Mouse (Mus musculus): Measurements from ENCODE around the gene Gstp3.
"Not testable (repeated sequence)": the region's sequence is repeated elsewhere in the genome, so short reads cannot be mapped to it uniquely, and the experiment has no call there.

Gene Gstp3

GRCm38 (mm10) chr19:4080511-4081009 lies 21.2 kb upstream of the Gstp3 start:
- ChIA-PET POLR2A (interaction anchor here in 2 of 4 experiments (0.6 to 6.7 kb wide), 4 partner anchors 12 to 223 kb away, joined by 3 to 45 read pairs (median 4); partner anchors contain the start of gene Cdk2ap2 (in 1 of the 2)), CTCF (interaction anchor here in 1 of 4 experiments (0.8 kb wide), 1 partner anchor 29 kb away, joined by 3 read pairs; no protein-coding TSS in a partner anchor)

DNA sequence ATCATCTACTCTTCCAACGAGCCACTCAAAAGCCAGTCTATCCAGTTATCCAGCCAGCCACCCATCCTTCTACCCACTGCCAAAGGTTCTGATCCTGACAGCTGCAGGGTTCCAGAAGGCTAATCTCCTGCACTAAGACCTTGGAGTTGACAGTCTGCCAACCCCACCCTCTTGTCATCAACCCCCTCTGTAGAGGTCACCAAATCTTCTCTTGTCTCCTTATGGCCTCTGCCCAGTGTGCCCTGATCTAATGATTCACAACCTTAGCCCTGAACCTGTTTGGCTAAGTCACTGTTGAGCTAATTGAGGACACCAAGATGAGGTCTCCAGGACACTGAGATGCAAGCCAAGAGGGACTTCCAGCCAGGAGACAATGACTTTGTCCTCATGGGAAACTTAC lies 20.2 kb upstream of the Gstp3 start:
- CTCF ChIA-PET = interaction anchor here in 1 of 4 experiments (0.6 kb wide), 1 partner anchor 107 kb away, joined by 3 read pairs; the partner anchor contains the start of gene Aldh3b2
- POLR2A ChIA-PET = interaction anchor here in 2 of 4 experiments (1.0 to 1.5 kb wide), 3 partner anchors 14 to 28 kb away, joined by 3 read pairs; partner anchors contain the start of gene Cdk2ap2 (in 1 of the 2)

- CTCF ChIA-PET = no interaction called here
These were observed 16.2 kb upstream of the Gstp3 start for GRCm38 (mm10) chr19:4075531-4075930.

GRCm38 (mm10) chr19:4072706-4073424 lies 13.5 kb upstream of the Gstp3 start:
- POLR2A ChIA-PET = interaction anchor here in 3 of 4 experiments (0.8 to 1.8 kb wide), 4 partner anchors 15 to 156 kb away, joined by 3 to 7 read pairs (median 3); partner anchors contain the start of genes Gm49405 (in 1 of the 3) and Nudt8 (in 1 of the 3)
- CTCF ChIA-PET = interaction anchor here in 1 of 4 experiments (0.7 kb wide), 1 partner anchor 22 kb away, joined by 4 read pairs; no protein-coding TSS in a partner anchor

More at GRCm38 (mm10) chr19:4075531-4075930, 16.2 kb upstream of the Gstp3 start:
- POLR2A ChIA-PET = no interaction called here

GRCm38 (mm10) chr19:4071406-4071805 lies 12.0 kb upstream of the Gstp3 start:
- CTCF ChIA-PET = no interaction called here
- POLR2A ChIA-PET = interaction anchor here in 1 of 4 experiments (1.1 kb wide), 1 partner anchor 25 kb away, joined by 4 read pairs; the partner anchor contains the start of gene Cdk2ap2

- CTCF ChIA-PET = no interaction called here
- POLR2A ChIA-PET = interaction anchor here in 2 of 4 experiments (0.7 to 1.2 kb wide), 4 partner anchors 10 to 58 kb away, joined by 3 to 4 read pairs (median 4); partner anchors contain the start of genes Cdk2ap2 (in 1 of the 2) and Ndufv1 (in 1 of the 2)
These were observed 11.4 kb upstream of the Gstp3 start for GRCm38 (mm10) chr19:4070756-4071155.

DNA sequence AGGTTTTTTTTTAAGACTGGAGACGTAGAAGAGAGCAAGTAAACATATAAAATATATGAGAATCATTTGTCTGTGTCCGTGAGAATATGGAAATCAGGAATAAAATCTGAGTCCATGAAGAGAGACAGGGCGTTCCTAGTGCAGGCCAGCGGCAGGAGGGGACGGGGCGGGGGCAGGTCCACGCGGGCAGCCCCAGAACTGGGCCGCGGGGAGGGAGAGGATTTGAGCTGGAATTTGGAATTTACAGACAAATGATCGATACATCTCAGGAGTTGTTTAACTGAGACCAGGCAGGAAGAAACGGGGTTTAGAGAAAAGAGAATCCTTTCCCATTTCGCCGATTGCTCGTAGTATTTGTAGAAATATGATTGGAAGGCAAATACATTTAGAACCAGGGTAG lies 10.9 kb upstream of the Gstp3 start:
- POLR2A ChIA-PET = interaction anchor here in 2 of 4 experiments (0.7 to 1.2 kb wide), 4 partner anchors 10 to 57 kb away, joined by 3 to 4 read pairs (median 4); partner anchors contain the start of genes Cdk2ap2 (in 1 of the 2) and Ndufv1 (in 1 of the 2)
- CTCF ChIA-PET = no interaction called here

DNA sequence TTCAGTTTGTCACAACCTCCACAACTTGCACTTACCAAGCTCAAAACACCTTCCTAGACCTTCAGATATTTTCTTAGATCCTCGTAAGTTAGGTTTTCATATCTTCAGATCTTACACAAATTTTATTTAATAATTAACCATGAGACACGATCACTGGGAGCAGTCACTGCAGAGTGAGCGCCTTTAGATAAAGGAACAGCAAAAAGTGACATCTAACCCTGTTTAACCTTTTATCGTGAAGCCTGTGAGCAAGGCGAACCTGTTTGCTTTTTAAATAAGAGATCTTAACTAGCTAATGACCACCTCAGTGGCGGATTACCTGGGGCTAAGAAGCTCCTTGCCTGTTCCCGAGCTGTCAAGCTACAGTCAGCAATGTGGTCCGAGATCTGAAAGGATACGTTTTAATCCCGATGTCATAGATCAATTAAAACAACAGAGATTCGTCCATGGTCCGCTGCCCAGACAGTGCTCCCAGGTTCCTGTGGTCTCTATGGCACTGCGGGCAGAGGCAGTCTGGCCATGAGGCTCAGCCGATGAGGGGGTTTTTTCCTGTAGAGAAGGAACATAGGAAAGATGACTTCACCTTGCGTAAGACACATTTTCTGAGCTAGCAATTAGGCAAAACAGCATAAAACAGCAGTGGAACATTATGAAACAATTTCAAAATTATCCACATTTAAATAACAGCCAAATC lies 9.5 kb upstream of the Gstp3 start:
- ChIA-PET POLR2A (interaction anchor here in 2 of 4 experiments (0.9 to 2.7 kb wide), 9 partner anchors 9 to 133 kb away, joined by 3 to 13 read pairs (median 5); partner anchors contain the start of genes Cabp2 (in 1 of the 2), Cdk2ap2 (in 1 of the 2), Gstp3 (in 1 of the 2) and Rad9a (in 1 of the 2)), CTCF (interaction anchor here in 2 of 4 experiments (0.9 to 2.2 kb wide), 3 partner anchors 12 to 17 kb away, joined by 3 to 6 read pairs (median 5); no protein-coding TSS in a partner anchor)

GRCm38 (mm10) chr19:4068242-4068641 lies 8.9 kb upstream of the Gstp3 start:
- ChIA-PET CTCF (interaction anchor here in 2 of 4 experiments (0.9 to 2.2 kb wide), 4 partner anchors 10 to 16 kb away, joined by 3 to 6 read pairs (median 4); no protein-coding TSS in a partner anchor), POLR2A (interaction anchor here in 3 of 4 experiments (0.9 to 2.7 kb wide), 13 partner anchors 9 to 162 kb away, joined by 3 to 13 read pairs (median 4); partner anchors contain the start of genes Cabp2 (in 1 of the 3), Cdk2ap2 (in 1 of the 3), Gstp3 (in 1 of the 3) and Rad9a (in 1 of the 3))

DNA sequence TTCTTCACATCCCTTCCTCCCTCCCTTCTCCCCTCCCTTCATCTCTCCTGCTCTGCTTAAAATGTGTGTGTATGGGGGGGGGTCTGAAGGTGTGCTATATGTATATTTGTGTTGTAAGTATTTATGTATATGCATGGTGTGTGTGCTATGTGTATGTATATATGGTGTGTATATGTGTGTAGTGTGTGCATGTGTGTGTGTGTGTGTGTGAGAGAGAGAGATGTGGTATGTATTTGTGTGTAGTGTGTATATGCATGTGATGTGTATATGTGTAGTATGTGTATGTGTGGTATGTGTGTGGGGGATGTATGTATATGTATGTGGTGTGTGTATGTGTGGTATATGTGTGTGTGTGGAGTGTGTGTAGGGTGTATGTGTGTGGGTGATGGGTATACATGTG lies 7.5 kb upstream of the Gstp3 start:
- POLR2A ChIA-PET = interaction anchor here in 2 of 4 experiments (1.5 to 2.7 kb wide), 3 partner anchors 10 to 24 kb away, joined by 4 to 13 read pairs (median 8); no protein-coding TSS in a partner anchor
- CTCF ChIA-PET = interaction anchor here in 1 of 4 experiments (1.2 kb wide), 1 partner anchor 8 kb away, joined by 3 read pairs; no protein-coding TSS in a partner anchor

DNA sequence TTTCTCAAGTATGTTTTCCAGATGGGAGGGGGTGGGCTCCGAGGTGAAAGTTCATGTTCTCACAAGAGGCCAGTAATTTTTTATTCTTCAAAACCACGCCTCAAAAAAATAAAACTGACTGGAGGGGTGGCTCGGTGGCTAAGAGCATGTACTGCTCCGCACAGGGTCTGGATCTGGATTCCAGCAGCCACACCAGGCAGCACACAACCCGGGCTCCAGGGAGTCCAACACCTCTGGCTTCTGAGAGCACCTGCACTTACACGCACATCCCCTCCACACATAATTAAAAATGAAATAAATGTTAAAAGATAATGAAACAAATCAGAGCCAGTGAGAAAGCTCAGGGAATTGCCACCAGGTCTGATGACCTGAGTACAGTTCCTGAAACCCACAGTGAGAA lies 6.9 kb upstream of the Gstp3 start:
- POLR2A ChIA-PET = no interaction called here
- CTCF ChIA-PET = no interaction called here

- CTCF ChIA-PET, POLR2A ChIA-PET: not testable (repeated sequence)
These were observed 5.1 kb upstream of the Gstp3 start for GRCm38 (mm10) chr19:4064501-4064900.

GRCm38 (mm10) chr19:4063357-4063756 lies 4.0 kb upstream of the Gstp3 start:
- CTCF ChIA-PET, POLR2A ChIA-PET: not testable (repeated sequence)

DNA sequence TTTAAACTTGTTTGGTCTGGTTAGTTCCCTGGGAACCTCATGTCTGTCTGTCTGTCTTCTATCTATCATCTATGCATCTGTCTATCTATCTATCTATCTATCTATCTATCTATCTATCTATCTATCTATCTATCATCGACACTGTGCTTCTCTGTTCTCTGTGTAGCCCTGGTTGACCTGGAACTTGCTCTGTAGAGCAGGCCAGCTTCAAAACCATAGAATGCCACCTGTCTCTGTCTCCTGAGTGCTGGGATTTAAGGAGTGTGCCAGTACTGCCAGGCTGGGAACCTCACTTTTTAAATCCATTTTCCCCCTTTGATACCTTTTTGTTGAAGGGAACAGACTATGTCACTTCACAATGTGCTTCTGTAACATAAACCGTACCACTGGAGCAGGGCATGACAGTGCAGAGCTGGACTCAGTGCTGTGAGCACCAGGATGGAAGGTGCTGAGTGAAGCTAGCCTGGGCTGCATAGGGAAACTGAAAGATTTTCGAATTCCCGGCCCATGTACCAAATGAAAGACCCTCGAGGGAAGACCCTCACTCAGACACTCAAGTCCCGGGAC lies 1.6 kb upstream of the Gstp3 start:
- ChIA-PET CTCF (interaction anchor here in 3 of 4 experiments (0.6 to 1.6 kb wide), 6 partner anchors 9 to 767 kb away, joined by 3 to 7 read pairs (median 4); no protein-coding TSS in a partner anchor), POLR2A (interaction anchor here in 2 of 4 experiments (1.1 to 6.3 kb wide), 5 partner anchors 9 to 36 kb away, joined by 3 to 109 read pairs (median 4); partner anchors contain the start of genes Gstp2 (in 2 of the 2) and Cdk2ap2 (in 1 of the 2))

DNA sequence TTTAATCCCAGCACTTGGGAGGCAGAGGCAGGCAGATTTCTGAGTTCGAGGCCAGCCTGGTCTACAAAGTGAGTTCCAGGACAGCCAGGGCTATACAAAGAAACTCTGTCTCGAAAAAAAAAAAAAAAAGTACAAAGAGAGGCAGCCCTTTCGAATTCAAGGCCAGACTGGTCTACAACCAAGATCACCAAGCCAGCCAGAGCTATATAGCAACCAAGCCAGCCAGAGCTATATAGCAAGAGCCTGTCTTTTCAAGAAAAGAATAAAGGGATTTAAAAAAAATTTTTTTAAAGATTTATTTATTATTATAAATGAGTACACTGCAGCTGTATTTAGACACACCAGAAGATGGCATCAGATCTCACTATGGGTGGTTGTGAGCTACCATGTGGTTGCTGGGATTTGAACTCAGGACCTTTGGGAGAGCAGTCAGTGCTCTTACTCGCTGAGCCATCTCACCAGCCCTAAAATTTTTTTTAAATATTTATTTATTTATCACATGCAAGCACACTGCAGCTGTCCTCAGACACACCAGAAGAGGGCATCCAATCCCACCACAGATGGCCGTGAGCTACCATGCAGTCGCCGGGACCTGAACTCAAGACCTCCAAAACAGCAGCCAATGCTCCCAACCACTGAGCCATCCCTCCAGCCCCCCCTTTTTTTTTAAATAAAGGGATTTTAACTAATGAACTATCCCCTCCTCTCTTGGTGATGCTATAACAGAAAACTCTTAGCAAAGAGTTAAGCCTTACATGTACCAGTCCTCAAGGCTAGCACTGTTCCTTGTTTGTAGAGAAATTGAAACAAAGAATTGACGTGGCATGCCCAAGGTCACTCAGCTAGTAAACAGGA lies 902 bp upstream of the Gstp3 start:
- ChIA-PET POLR2A (interaction anchor here (0.7 to 6.4 kb wide), 15 partner anchors 8 to 375 kb away, joined by 3 to 109 read pairs (median 4); partner anchors contain the start of genes Gstp2 (in 2 of the 4), Acy3 (in 1 of the 4), Cdk2ap2 (in 1 of the 4) and Gstp1 (in 1 of the 4)), CTCF (interaction anchor here in 2 of 4 experiments (0.6 to 1.6 kb wide), 5 partner anchors 8 to 766 kb away, joined by 3 to 7 read pairs (median 4); no protein-coding TSS in a partner anchor)

GRCm38 (mm10) chr19:4058581-4058980 lies 788 bp downstream of the Gstp3 start:
- ChIA-PET POLR2A (interaction anchor here in 3 of 4 experiments (0.6 to 6.4 kb wide), 40 partner anchors 8 to 199 kb away, joined by 3 to 109 read pairs (median 4); partner anchors contain the start of genes Gstp2 (in 3 of the 3), Acy3 (in 2 of the 3), Cdk2ap2 (in 2 of the 3) and Ndufv1 (in 2 of the 3)), CTCF (interaction anchor here (0.6 to 4.1 kb wide), 19 partner anchors 9 to 1313 kb away, joined by 3 to 36 read pairs (median 4); partner anchors contain the start of genes Cdk2ap2 (in 1 of the 4), Gstp1 (in 1 of the 4), Gstp2 (in 1 of the 4) and Ndufv1 (in 1 of the 4))
